ENCODE assay signal across 8 mouse cellular contexts in genomic region chr5:41706777-41707114, GRCm38 (mm10). TPM values are rescaled to one million over a fixed set of nuclear protein-coding genes. Genes with fewer than 3 reads are reported as not detected.
A peak's percentile ranks its signal among the peaks of the same experiment; 100 is the strongest.
DNase-seq lines count a peak whose midpoint lies in the region; ATAC-seq and TF ChIP-seq lines count a peak whose summit lies in the region.
"Had no signal": no experiment of that assay in that cellular context is flagged by ENCODE, and none has a peak within 500 bp of the region (broad histone marks: within the 10 kb centered on the region; RNA-seq: fewer than 3 reads in every experiment).

No protein-coding gene starts in this region.

- no peak for TF ChIP-seq POLR2A in embryonic fibroblast, embryonic 13.5 days (IDR thresholded peaks at IDR 0.05; ENCODE audit: low read depth, low read length)
- no peak for TF ChIP-seq POLR2A in olfactory bulb, adult 2 months (IDR thresholded peaks at IDR 0.05; ENCODE audit: insufficient read depth, low read depth, low read length)

- DNase-seq in lung, postnatal 25 days (ENCODE audit: low spot score) = no peak
- no peak for DNase-seq in limb, embryonic 11.5 days (ENCODE audit: low spot score)
- no peak for DNase-seq in cerebellum, adult 11-12 months
- DNase-seq in testis, postnatal 10 days (ENCODE audit: low spot score) = no peak

- WGBS in lung, embryonic 15.5 days = 7% methylated on average over 9 of the region's 9 CpGs
- WGBS in limb, embryonic 11.5 days = 7% methylated on average over 9 of the region's 9 CpGs
- 9% methylated on average over 9 of the region's 9 CpGs for WGBS in olfactory bulb, adult 2 months

- H3K27ac ChIP-seq in lung, embryonic 15.5 days = no peak overlapping the region
- H3K27ac ChIP-seq in embryonic fibroblast, embryonic 13.5 days (ENCODE audit: insufficient read depth, low read length) = no peak overlapping the region
- H3K27ac ChIP-seq in limb, embryonic 11.5 days (replicated peaks; ENCODE audit: low read depth, low read length) = no peak overlapping the region
- H3K27ac ChIP-seq in olfactory bulb, adult 2 months (ENCODE audit: insufficient read depth, low read depth, low read length) = no peak overlapping the region

- TF ChIP-seq CTCF in embryonic fibroblast, embryonic 13.5 days (IDR thresholded peaks at IDR 0.05; ENCODE audit: borderline replicate concordance, insufficient read depth, low read length) = no peak
- TF ChIP-seq CTCF in olfactory bulb, adult 2 months (IDR thresholded peaks at IDR 0.05; ENCODE audit: insufficient read depth, low read depth, low read length) = no peak

- peaks cover 4% of the 10 kb centered on the region for H3K4me1 ChIP-seq in lung, embryonic 15.5 days
- no peaks in the 10 kb centered on the region for H3K4me1 ChIP-seq in embryonic fibroblast, embryonic 13.5 days (ENCODE audit: control insufficient read depth, insufficient read depth, low read length)
- no peaks in the 10 kb centered on the region for H3K4me1 ChIP-seq in limb, embryonic 11.5 days (ENCODE audit: control insufficient read depth, insufficient read depth, low read length)
- peaks cover 2% of the 10 kb centered on the region; the same call in 1 of the 2 replicates for H3K4me1 ChIP-seq in olfactory bulb, adult 2 months (ENCODE audit: control insufficient read depth, insufficient read depth, low read length)

- H3K9ac ChIP-seq in lung, embryonic 15.5 days = peak overlapping the region; percentile 72
- peak overlapping the region; percentile 84; the same call in 1 of the 2 replicates for H3K9ac ChIP-seq in limb, embryonic 11.5 days (ENCODE audit: low read length)

- H3K36me3 ChIP-seq in lung, embryonic 15.5 days = no peaks in the 10 kb centered on the region
- H3K36me3 ChIP-seq in limb, embryonic 11.5 days (ENCODE audit: control insufficient read depth, insufficient read depth, low read length) = no peaks in the 10 kb centered on the region

- peak overlapping the region; percentile 96 for H3K4me2 ChIP-seq in lung, embryonic 15.5 days
- H3K4me2 ChIP-seq in limb, embryonic 11.5 days (ENCODE audit: low read depth, severe bottlenecking) = peak overlapping the region; percentile 66

- peak overlapping the region; percentile 96 for H3K4me3 ChIP-seq in lung, embryonic 15.5 days
- peak overlapping the region; percentile 80 for H3K4me3 ChIP-seq in embryonic fibroblast, embryonic 13.5 days (ENCODE audit: insufficient read depth, low read length)
- H3K4me3 ChIP-seq in limb, embryonic 11.5 days (ENCODE audit: low read depth, low read length) = peak overlapping the region; percentile 70
- H3K4me3 ChIP-seq in olfactory bulb, adult 2 months (ENCODE audit: insufficient read depth, low read depth, low read length) = peak overlapping the region; percentile 95

- no peak for ATAC-seq in lung, embryonic 15.5 days (ENCODE audit: borderline replicate concordance, extremely low read depth, low FRiP score, low TSS enrichment)
- no peak for ATAC-seq in limb, embryonic 11.5 days (ENCODE audit: insufficient number of reproducible peaks, low FRiP score, low TSS enrichment, low read depth)

- no peaks in the 10 kb centered on the region for H3K9me3 ChIP-seq in lung, embryonic 15.5 days
- H3K9me3 ChIP-seq in limb, embryonic 11.5 days (ENCODE audit: control insufficient read depth, low read length) = no peaks in the 10 kb centered on the region

- H3K27me3 ChIP-seq in lung, embryonic 15.5 days = no peaks in the 10 kb centered on the region
- H3K27me3 ChIP-seq in limb, embryonic 11.5 days (ENCODE audit: control insufficient read depth, insufficient read depth, low read length) = no peaks in the 10 kb centered on the region

RNA-seq across cellular contexts. Expression of gene Rab28, which starts 1.2 kb away (rescaled TPM):
- polyA plus RNA-seq in lung, embryonic 15.5 days (2015; fragmentation: Nextera tagmentation; extraction: Ambion mirVana) = 64.1 and 65.3 TPM in 2 replicates
- 39.3 and 60.7 TPM in 2 replicates for polyA plus RNA-seq in embryonic fibroblast, embryonic 13.5 days (2011; ENCODE audit: insufficient read length, low read depth, missing spikeins)
- 72.9 and 80.1 TPM in 2 replicates for polyA plus RNA-seq in limb, embryonic 11.5 days (2014; fragmentation: Nextera tagmentation; extraction: Ambion mirVana)
- polyA plus RNA-seq in olfactory bulb, adult 2 months (2012; ENCODE audit: insufficient read depth, insufficient read length, low replicate concordance, missing spikeins) = not detected in 2 replicates

RNA-seq across cellular contexts. Expression of gene Nkx3-2, which starts 57.6 kb away (rescaled TPM):
- polyA plus RNA-seq in lung, embryonic 15.5 days (2015; fragmentation: Nextera tagmentation; extraction: Ambion mirVana) = not detected in 2 replicates
- 0.67 and 1.0 TPM in 2 replicates for polyA plus RNA-seq in embryonic fibroblast, embryonic 13.5 days (2011; ENCODE audit: insufficient read length, low read depth, missing spikeins)
- 1.3 and 2.3 TPM in 2 replicates for polyA plus RNA-seq in limb, embryonic 11.5 days (2014; fragmentation: Nextera tagmentation; extraction: Ambion mirVana)
- not detected in 2 replicates for polyA plus RNA-seq in olfactory bulb, adult 2 months (2012; ENCODE audit: insufficient read depth, insufficient read length, low replicate concordance, missing spikeins)
- polyA plus RNA-seq: brain, embryonic 14.5 days had no signal

Comparison
In these comparisons a context has a peak if more than half of its experiments do, and no peak if none do; other contexts are left out.
1. RNA of gene Rab28, which starts 1.2 kb away (polyA plus RNA-seq): 72.9 to 80.1 TPM in limb, embryonic 11.5 days, 64.1 to 65.3 TPM in lung, embryonic 15.5 days and 39.3 to 60.7 TPM in embryonic fibroblast, embryonic 13.5 days; not detected in olfactory bulb, adult 2 months; every median in the first group is over 10 times any median in the second.
2. Peak in every context shown above with its lines, with median percentiles within 50 percentile points of each other: H3K4me3 ChIP-seq.